Mouse (Mus musculus): Measurements from ENCODE around the gene Crk. TPM values are rescaled to one million over a fixed set of nuclear protein-coding genes. Genes with fewer than 3 reads are reported as not detected.
A peak's percentile ranks its signal among the peaks of the same experiment; 100 is the strongest.

Crk gene
- total and polyA plus RNA-seq, 3 experiments: 37.8 to 44.6 (median 39.9) TPM

DNA sequence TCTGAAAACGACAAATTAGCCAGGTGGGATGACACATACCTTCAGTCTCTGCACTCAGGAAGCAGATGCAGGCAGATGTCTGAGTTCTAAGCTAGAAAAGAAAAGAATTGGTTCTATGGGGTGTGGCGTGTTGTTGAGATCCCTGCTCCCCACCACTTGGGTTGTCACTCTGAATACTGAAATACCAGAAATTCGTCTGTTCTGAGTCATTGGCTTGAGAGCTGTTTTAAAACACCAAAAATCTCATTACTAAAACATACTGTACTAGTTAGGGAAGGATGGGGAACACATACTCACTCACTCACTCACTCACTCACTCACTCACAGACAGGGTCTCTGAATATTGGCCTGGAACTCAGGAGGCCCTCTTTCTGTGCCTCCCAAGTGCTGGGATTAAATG lies 57.9 kb downstream of the Crk start:
- Histone ChIP-seq H3K9me3 (replicated peaks; ENCODE audit: low read length) (no peaks in the 10 kb centered on the region), H3K79me2 (replicated peaks; ENCODE audit: control insufficient read depth, extremely low read depth, insufficient read depth, poor library complexity, severe bottlenecking) (peaks cover 87% of the 10 kb centered on the region), H3K27ac (ENCODE audit: insufficient read depth, low read depth) (peak overlapping the region; percentile 82), H3K9ac (ENCODE audit: insufficient read depth, low read depth) (peak overlapping the region; percentile 47), H3K27me3 (replicated peaks) (no peaks in the 10 kb centered on the region), H3K4me2 (ENCODE audit: insufficient read depth, low read depth, poor library complexity, severe bottlenecking) (peak overlapping the region; percentile 93), H3K4me3 (replicated peaks in 1 of 3; ENCODE audit: low read depth in 2 of 3, low read length in 2 of 3, poor library complexity in 1 of 3) (peak overlapping the region in 1 of 3 experiments; percentile 26), H3K4me1 (ENCODE audit: control insufficient read depth in 1 of 2, insufficient read depth in 2 of 2) (peaks cover 18 to 72% of the 10 kb centered on the region in 2 experiments), H3K36me3 (replicated peaks in 1 of 2; ENCODE audit: control insufficient read depth in 1 of 2, insufficient read depth in 1 of 2, low read length in 1 of 2) (peaks cover 13 to 46% of the 10 kb centered on the region in 2 experiments)
- dilution Hi-C loops (cut with MboI; ENCODE audit: extremely low pct_ligation_motif_present, extremely low pct_unique_long_range_greater_than_20kb, low sequenced_read_pairs) (no loop called here), in situ Hi-C loops (cut with MboI; ENCODE audit: low pct_ligation_motif_present, low pct_unique_long_range_greater_than_20kb, low sequenced_read_pairs) (no loop called here)
- no peak for TF ChIP-seq ZC3H11A (IDR thresholded peaks at IDR 0.05; ENCODE audit: low read depth, low read length)
- TF ChIP-seq ETS1 (conservative IDR thresholded peaks at IDR 0.05; ENCODE audit: low read depth, low read length): no peak
- TF ChIP-seq MEF2A (IDR thresholded peaks at IDR 0.05; ENCODE audit: borderline replicate concordance, low read depth, low read length): no peak
- no peak for TF ChIP-seq POLR2A (IDR thresholded peaks at IDR 0.05; ENCODE audit: low read depth, low read length)
- TF ChIP-seq BHLHE40 (IDR thresholded peaks at IDR 0.05; ENCODE audit: low read depth, low read length): no peak
- no peak for TF ChIP-seq ZMIZ1 (IDR thresholded peaks at IDR 0.05; ENCODE audit: low read depth, low read length)
- TF ChIP-seq TCF12 (IDR thresholded peaks at IDR 0.05; ENCODE audit: low read depth, low read length): no peak
- no peak for TF ChIP-seq JUN (IDR thresholded peaks at IDR 0.05; ENCODE audit: insufficient read depth, low read depth, low read length)
- TF ChIP-seq IRF4 (IDR thresholded peaks at IDR 0.05; ENCODE audit: low read depth, low read length): no peak
- TF ChIP-seq CHD1 (IDR thresholded peaks at IDR 0.05; ENCODE audit: low read depth, low read length): no peak
- no peak for DNase-seq (ENCODE audit: extremely low read depth)

DNA sequence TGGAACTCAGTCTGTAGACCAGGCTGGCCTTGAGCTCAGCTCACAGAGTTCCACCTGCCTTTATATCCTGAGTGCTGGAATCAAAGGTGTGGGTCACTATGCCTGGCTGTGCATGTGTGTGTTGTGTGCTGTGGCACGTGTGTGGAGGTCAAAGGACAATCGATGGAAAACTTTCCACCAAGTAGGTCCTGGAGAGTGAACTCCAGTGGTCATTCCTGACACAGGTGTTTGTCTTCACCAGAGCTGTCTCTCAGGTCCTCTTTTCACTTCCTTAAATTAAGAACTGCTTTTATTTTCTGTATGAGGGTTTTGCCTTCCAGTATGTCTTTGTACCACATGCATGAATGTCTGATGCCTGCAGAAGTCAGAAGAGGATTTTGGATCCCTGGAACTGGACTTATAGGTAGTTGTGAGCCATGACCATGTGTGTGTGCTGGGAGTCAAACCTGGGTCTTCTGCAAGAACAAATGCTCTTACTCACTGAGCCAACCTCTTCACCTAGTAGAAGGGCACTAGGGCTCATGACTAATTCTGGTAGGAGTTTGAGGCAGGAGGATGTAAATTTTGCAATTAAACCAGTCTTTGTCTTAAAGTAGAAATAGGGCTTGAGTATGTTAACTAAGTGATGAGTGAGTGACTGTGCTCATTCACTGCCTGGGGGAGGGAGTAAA lies 58.9 kb downstream of the Crk start:
- peak overlapping the region; percentile 94 for H3K27ac ChIP-seq (ENCODE audit: insufficient read depth, low read depth)
- in situ Hi-C loops (cut with MboI; ENCODE audit: low pct_ligation_motif_present, low pct_unique_long_range_greater_than_20kb, low sequenced_read_pairs): no loop called here
- no peaks in the 10 kb centered on the region for H3K9me3 ChIP-seq (replicated peaks; ENCODE audit: low read length)
- peaks cover 21 to 54% of the 10 kb centered on the region in 2 experiments for H3K36me3 ChIP-seq (replicated peaks in 1 of 2; ENCODE audit: control insufficient read depth in 1 of 2, insufficient read depth in 1 of 2, low read length in 1 of 2)
- H3K9ac ChIP-seq (ENCODE audit: insufficient read depth, low read depth): peak overlapping the region; percentile 34; the same call in 1 of the 2 replicates
- peak overlapping the region in 1 of 3 experiments; percentile 2 for H3K4me3 ChIP-seq (replicated peaks in 1 of 3; ENCODE audit: low read depth in 2 of 3, low read length in 2 of 3, poor library complexity in 1 of 3)
- H3K4me1 ChIP-seq (ENCODE audit: control insufficient read depth in 1 of 2, insufficient read depth in 2 of 2): peaks cover 19 to 75% of the 10 kb centered on the region in 2 experiments
- peak overlapping the region; percentile 57 for H3K4me2 ChIP-seq (ENCODE audit: insufficient read depth, low read depth, poor library complexity, severe bottlenecking)
- H3K27me3 ChIP-seq (replicated peaks): no peaks in the 10 kb centered on the region
- H3K79me2 ChIP-seq (replicated peaks; ENCODE audit: control insufficient read depth, extremely low read depth, insufficient read depth, poor library complexity, severe bottlenecking): peaks cover 96% of the 10 kb centered on the region
- dilution Hi-C loops (cut with MboI; ENCODE audit: extremely low pct_ligation_motif_present, extremely low pct_unique_long_range_greater_than_20kb, low sequenced_read_pairs): no loop called here
- DNase-seq (ENCODE audit: extremely low read depth): peak; percentile 84
- TF ChIP-seq CHD2 (IDR thresholded peaks at IDR 0.05; ENCODE audit: low read length): peak; percentile 92
- peak; percentile 58; the same call in 1 of the 2 replicates for TF ChIP-seq ZMIZ1 (IDR thresholded peaks at IDR 0.05; ENCODE audit: low read depth, low read length)
- TF ChIP-seq PAX5 (IDR thresholded peaks at IDR 0.05; ENCODE audit: low read length): no peak
- no peak; the same call in 1 of the 2 replicates for TF ChIP-seq UBTF (IDR thresholded peaks at IDR 0.05; ENCODE audit: low read depth, low read length)
- TF ChIP-seq BHLHE40 (IDR thresholded peaks at IDR 0.05; ENCODE audit: low read depth, low read length): peak; percentile 100
- TF ChIP-seq SIN3A (IDR thresholded peaks at IDR 0.05; ENCODE audit: low read length): peak; percentile 99
- TF ChIP-seq MAFK (IDR thresholded peaks at IDR 0.05; ENCODE audit: insufficient replicate concordance, low read length): peak; percentile 72
- TF ChIP-seq E2F4 (IDR thresholded peaks at IDR 0.05; ENCODE audit: insufficient replicate concordance, low read depth, low read length): no peak
- TF ChIP-seq IRF4 (IDR thresholded peaks at IDR 0.05; ENCODE audit: low read depth, low read length): peak; percentile 99
- TF ChIP-seq KAT2A (IDR thresholded peaks at IDR 0.05; ENCODE audit: insufficient replicate concordance, low read length): no peak
- TF ChIP-seq NRF1 (IDR thresholded peaks at IDR 0.05; ENCODE audit: low read depth, low read length): 0 out of 2 replicates have a peak, but pooled peaks have one; percentile 34
- peak; percentile 100 for TF ChIP-seq EP300 (IDR thresholded peaks at IDR 0.05; ENCODE audit: low read length)
- peak; percentile 91 for TF ChIP-seq MEF2A (IDR thresholded peaks at IDR 0.05; ENCODE audit: borderline replicate concordance, low read depth, low read length)
- peak; percentile 51; the same call in 1 of the 2 replicates for TF ChIP-seq ZNF384 (IDR thresholded peaks at IDR 0.05; ENCODE audit: low read depth, low read length)
- no peak for TF ChIP-seq ZC3H11A (IDR thresholded peaks at IDR 0.05; ENCODE audit: low read depth, low read length)
- no peak for TF ChIP-seq GABPA (IDR thresholded peaks at IDR 0.05; ENCODE audit: insufficient replicate concordance, low read depth, low read length)
- peak; percentile 69; the same call in 1 of the 2 replicates for TF ChIP-seq JUND (conservative IDR thresholded peaks at IDR 0.05; ENCODE audit: low read depth, low read length)
- peak; percentile 58; the same call in 1 of the 2 replicates for TF ChIP-seq ELF1 (IDR thresholded peaks at IDR 0.05; ENCODE audit: low read depth, low read length)
- TF ChIP-seq MXI1 (IDR thresholded peaks at IDR 0.05; ENCODE audit: low read depth, low read length): peak; percentile 98
- no peak for TF ChIP-seq SMC3 (IDR thresholded peaks at IDR 0.05; ENCODE audit: low read depth, low read length)
- no peak for TF ChIP-seq ZKSCAN1 (IDR thresholded peaks at IDR 0.05; ENCODE audit: borderline replicate concordance, low read depth, low read length)
- peak; percentile 43; the same call in 1 of the 2 replicates for TF ChIP-seq MAZ (IDR thresholded peaks at IDR 0.05; ENCODE audit: low read depth, low read length)
- peak; percentile 97 for TF ChIP-seq MAX (IDR thresholded peaks at IDR 0.05; ENCODE audit: low read length)
- 0 out of 2 replicates have a peak, but pooled peaks have one; percentile 37 for TF ChIP-seq POLR2AphosphoS2 (IDR thresholded peaks at IDR 0.05; ENCODE audit: low read depth, low read length)
- peak; percentile 92 for TF ChIP-seq ETS1 (conservative IDR thresholded peaks at IDR 0.05; ENCODE audit: low read depth, low read length)
- peak; percentile 40; the same call in 1 of the 2 replicates for TF ChIP-seq JUN (IDR thresholded peaks at IDR 0.05; ENCODE audit: insufficient read depth, low read depth, low read length)

All from CH12.LX (cell line).